Mouse (Mus musculus) adrenal gland, postnatal 25 days (tissue): Measurements from ENCODE around the gene Cys1. TPM values are rescaled to one million over a fixed set of nuclear protein-coding genes. Genes with fewer than 3 reads are reported as not detected.
A peak's percentile ranks its signal among the peaks of the same experiment; 100 is the strongest.
"Not testable (repeated sequence)": the region's sequence is repeated elsewhere in the genome, so short reads cannot be mapped to it uniquely, and the experiment has no call there.

ENCODE experiments used
- DNase-seq: peaks from one replicate; pipeline ENCODE4 v3.0.0; 2021; ENCODE audit warnings: mixed read lengths
- long read RNA-seq: library from polyadenylated mRNA; stranded (forward); transcript quantifications from one replicate; pipeline ENCODE4 v2.0.0, GENCODE M21; 2021
- total RNA-seq: library from RNA; stranded (reverse); gene quantifications from 2 replicates; pipeline ENCODE4 v1.2.3, GENCODE M21; 2021

Cys1 gene
- total RNA-seq, result 2.5 and 5.0 TPM in 2 replicates
- long read RNA-seq, partial matches to known transcripts, result 0 of 3 reads
- long read RNA-seq, other reads (novel, unspliced or antisense), result 1 of 3 reads

GRCm38 (mm10) chr12:24681286-24682023 lies at the start of gene Cys1:
TSS of gene Cys1 (minus strand) at chr12:24681813.
- peak; percentile 26 for DNase-seq

DNA sequence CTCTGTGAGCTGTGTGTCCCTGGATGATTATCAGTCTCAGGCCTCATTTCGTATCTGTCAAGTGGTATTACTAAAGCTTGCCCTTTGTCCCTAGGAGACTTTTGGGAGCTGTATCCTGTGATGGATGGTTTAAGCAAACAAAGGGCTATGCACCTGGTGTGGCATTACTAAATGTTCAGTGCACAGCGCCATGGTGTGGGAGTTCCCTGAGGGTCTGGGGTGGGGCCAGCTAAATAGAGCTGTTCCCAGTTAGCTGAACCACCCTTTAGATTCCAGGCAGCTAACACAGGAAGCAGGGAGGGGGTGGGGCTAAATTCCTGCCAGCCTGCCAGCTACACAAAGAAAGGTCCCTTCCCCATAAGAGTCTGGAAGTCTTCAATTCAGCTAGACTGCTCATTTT lies 42.8 kb upstream of the Cys1 start:
- no peak for DNase-seq

DNA sequence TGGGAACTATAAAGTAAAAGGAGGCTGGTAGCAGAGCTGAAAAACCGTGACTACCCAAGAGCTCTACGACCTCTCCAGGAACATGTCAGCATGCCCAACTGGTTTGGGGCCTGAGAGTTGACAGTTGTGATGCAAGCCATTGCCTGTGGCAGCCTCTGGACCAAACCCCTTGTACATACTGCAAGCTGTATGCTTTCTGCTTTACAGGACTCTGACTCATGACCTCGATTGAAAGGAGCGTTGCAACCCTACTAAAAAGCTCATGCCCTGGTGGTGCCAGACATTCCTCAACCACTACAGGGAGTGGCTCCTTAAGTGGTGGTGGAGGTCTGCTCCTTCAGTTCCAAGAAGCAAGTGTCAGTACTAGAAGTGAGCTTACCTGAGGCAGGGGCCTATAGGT lies 42.2 kb upstream of the Cys1 start:
- DNase-seq, result no peak

- DNase-seq, result no peak
Observed at GRCm38 (mm10) chr12:24723434-24723833, 41.8 kb upstream of the Cys1 start.

GRCm38 (mm10) chr12:24716721-24717301 lies 35.2 kb upstream of the Cys1 start:
- peak; percentile 39 for DNase-seq

GRCm38 (mm10) chr12:24715268-24715896 lies 33.8 kb upstream of the Cys1 start:
- no peak for DNase-seq

GRCm38 (mm10) chr12:24714579-24715255 lies 33.1 kb upstream of the Cys1 start:
- no peak for DNase-seq

DNA sequence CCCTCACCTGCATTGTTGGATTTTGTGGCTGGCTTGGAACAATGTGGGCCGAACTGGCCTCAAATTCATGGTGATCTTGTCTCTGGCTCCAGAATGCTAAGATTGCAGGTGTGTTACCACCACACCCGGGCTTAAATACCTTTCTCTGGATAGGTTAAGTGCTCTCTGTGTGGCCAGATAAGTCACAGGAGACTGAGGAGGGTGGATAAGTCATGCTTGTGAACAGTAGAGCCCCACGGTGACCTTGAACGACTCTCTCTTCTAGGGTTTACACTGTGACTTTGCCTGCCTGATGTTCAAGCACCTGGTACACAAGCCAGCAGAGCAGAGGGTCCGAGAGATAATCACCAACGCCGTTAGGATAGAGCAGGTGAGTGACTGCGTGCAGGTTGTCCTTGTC lies 30.8 kb upstream of the Cys1 start:
- no peak for DNase-seq

GRCm38 (mm10) chr12:24710672-24711071 lies 29.1 kb upstream of the Cys1 start:
- no peak for DNase-seq

- peak; percentile 27 for DNase-seq
Observed at GRCm38 (mm10) chr12:24709831-24710508, 28.4 kb upstream of the Cys1 start.

GRCm38 (mm10) chr12:24709409-24709808 lies 27.8 kb upstream of the Cys1 start:
- no peak for DNase-seq

- no peak for DNase-seq
Observed at GRCm38 (mm10) chr12:24708824-24709218, 27.2 kb upstream of the Cys1 start.

- peak; percentile 97 for DNase-seq
Observed at GRCm38 (mm10) chr12:24707954-24708823, 26.6 kb upstream of the Cys1 start, which contains the start of gene Rrm2. TSS of gene Rrm2 (plus strand) at chr12:24708241.

GRCm38 (mm10) chr12:24707480-24707802 lies 25.8 kb upstream of the Cys1 start:
- no peak for DNase-seq

GRCm38 (mm10) chr12:24706764-24707479 lies 25.3 kb upstream of the Cys1 start:
- DNase-seq, result peak; percentile 20

DNA sequence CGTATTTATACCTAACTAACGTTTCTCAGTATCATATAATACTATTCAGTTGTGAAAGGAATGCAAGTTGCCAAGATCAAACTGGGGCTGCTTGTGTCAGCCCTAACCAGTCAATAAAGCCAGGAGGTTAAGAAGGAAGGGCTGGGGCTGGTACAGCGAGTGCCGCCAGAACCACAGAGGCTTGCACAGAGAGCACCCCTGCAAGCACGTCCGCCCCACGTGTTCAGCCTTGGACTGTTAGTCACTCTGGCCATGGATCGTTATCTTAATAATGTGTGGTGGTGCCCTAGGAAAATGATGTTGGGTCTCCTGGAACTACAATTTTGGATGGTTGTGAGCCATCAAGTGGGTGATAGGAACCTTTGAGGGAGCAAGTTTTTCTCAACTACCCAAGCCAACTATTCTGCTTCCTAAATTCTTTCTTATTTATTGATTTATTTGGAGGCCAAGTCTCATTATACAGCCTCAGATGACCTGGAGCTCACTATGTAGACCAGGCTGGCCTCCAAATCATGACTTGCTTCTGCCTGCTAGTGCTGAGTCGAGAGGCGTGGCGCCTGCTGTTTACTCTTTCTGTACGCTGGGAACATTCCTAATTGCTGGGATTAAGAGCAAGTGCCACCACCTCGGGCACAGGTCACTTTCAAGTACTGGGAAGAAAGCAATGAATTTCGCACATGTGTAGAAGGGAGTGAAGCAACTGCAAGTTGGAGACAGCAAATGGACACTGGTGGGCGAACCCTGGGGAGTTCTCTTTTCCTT lies 24.1 kb upstream of the Cys1 start:
- DNase-seq, result peak; percentile 65

GRCm38 (mm10) chr12:24703013-24703412 lies 21.4 kb upstream of the Cys1 start:
- DNase-seq, result no peak

- not testable (repeated sequence) for DNase-seq
Observed at GRCm38 (mm10) chr12:24701621-24702020, 20.0 kb upstream of the Cys1 start.

GRCm38 (mm10) chr12:24699578-24699977 lies 18.0 kb upstream of the Cys1 start:
- DNase-seq, result no peak

DNA sequence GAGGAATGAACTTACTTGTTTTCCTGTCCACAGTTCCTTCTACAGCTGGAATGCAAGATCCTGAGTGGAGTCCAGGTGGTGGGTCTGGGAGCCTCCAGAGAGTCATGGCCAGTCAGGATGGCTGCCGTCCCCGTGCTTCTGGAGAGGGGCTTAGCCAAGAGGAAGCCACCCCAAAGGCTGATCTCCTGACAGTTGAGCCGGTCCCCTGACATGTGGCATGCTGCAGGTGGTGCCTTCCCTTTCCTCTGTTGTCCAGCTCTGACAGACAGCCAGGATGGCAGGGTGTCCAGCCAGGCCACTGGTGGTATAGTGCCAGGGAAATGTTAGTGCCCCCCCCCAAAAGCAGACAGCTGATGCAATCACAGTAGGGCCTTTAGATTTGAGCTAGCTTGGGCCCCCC lies 16.9 kb upstream of the Cys1 start:
- DNase-seq, result no peak
